Mouse (Mus musculus): ENCODE results near the gene Stoml1.

DNA sequence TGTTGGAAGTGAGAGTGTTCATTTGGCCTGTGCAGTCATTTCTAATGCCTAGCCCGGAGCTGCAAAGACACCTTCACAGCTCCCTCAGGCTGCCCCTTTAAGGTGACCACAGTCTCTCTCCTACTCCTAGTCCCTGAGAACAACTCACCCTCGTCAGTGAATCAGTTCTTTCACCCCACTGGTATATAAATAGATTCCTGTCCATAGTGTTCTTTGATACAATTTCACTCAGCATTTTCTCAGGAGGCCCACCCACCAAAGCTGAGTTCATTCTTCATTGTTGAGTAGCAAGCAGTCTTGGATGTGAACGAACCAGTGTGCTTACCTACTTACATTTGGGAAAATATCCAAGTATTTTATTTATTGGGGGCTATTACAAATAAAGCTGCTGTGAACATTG lies 21.7 kb downstream of the Stoml1 start:
- TF ChIP-seq CTCF (conservative IDR thresholded peaks at IDR 0.05; ENCODE audit: insufficient read depth, insufficient read length, low read depth, low read length) (no peak), POLR2A (IDR thresholded peaks at IDR 0.05; ENCODE audit: low read depth, low read length) (no peak)

All from kidney, adult 2 months (tissue).